Mouse (Mus musculus): ENCODE measurements at regions not wholly inside any gene's neighbourhood (a gene's known extent, or its start where the extent isn't known, plus 50 kb on each side); places are given as distances from the start of the nearest gene placed in this dataset.

GRCm38 (mm10) chr10:70855948-70856347, 200.2 kb upstream of the Phyhipl start:
- TF ChIP-seq SRF (IDR thresholded peaks at IDR 0.05; ENCODE audit: control insufficient read depth, insufficient read length, low read depth) (no peak), MAX (IDR thresholded peaks at IDR 0.05; ENCODE audit: low read depth) (no peak), POLR2A (IDR thresholded peaks at IDR 0.05; ENCODE audit: insufficient read length, low read depth) (no peak), POLR2AphosphoS2 (IDR thresholded peaks at IDR 0.05; ENCODE audit: insufficient read length, low read depth) (no peak), E2F4 (IDR thresholded peaks at IDR 0.05; ENCODE audit: insufficient read depth) (no peak), USF1 (IDR thresholded peaks at IDR 0.05; ENCODE audit: low read depth) (peak; percentile 43), MYOD1 (IDR thresholded peaks at IDR 0.05; ENCODE audit: control insufficient read depth in 1 of 3, insufficient read length in 2 of 3, low read depth in 2 of 3) (no peak), TCF3 (IDR thresholded peaks at IDR 0.05; ENCODE audit: insufficient read length, low read depth) (no peak), REST (IDR thresholded peaks at IDR 0.05; ENCODE audit: insufficient read depth, insufficient read length) (no peak), CEBPB (IDR thresholded peaks at IDR 0.05; ENCODE audit: insufficient read depth, poor library complexity, severe bottlenecking) (no peak), MYOG (IDR thresholded peaks at IDR 0.05; ENCODE audit: control insufficient read depth in 1 of 3, insufficient read depth in 1 of 3, insufficient read length in 2 of 3, low read depth in 2 of 3) (no peak), TCF12 (IDR thresholded peaks at IDR 0.05; ENCODE audit: insufficient read depth, poor library complexity, severe bottlenecking) (no peak)
